ENCODE assay signal across 8 mouse cellular contexts in the genomic region with DNA sequence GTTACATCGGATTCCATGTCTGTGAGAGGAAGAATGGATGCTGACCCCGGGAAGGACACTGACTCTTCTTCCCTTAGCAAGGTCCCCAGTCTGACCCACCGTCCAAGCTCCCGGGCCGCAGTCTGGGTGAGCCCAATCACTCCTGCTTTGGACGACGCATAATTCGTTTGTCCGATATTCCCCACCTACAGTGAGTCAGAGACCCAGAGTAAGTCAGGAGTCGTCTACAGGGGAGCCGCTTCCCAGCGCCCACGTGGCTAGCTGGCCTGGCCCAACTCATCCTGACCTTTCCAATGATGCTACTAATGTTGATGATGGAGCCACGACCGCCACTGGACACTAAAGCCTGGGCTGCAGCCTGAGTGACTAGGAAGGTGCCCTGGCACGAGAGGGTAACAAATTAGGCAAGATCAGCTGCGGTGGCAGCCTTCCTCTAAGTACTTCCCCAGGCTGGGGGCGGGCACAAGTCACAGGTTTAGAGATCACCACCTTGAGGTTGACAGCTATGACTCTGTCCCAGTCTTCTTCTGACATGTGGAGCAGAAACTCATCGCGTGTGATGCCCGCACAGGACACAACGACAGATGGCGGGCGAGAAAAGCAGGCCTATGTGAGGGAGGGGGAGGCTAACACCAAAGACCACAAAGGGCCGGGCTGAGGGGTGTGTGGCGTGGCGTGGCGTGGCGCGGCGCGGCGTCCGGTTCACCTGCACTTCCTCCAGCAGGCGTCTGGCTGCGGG. TPM values are rescaled to one million over a fixed set of nuclear protein-coding genes. Genes with fewer than 3 reads are reported as not detected.
DNase-seq lines count a peak whose midpoint lies in the region; ATAC-seq and TF ChIP-seq lines count a peak whose summit lies in the region.

No protein-coding gene starts in this region.

- no peaks in the 10 kb centered on the region for H3K9me3 ChIP-seq in ES-E14 (ENCODE audit: control insufficient read depth, insufficient read depth, low read depth, low read length)
- H3K9me3 ChIP-seq in intestine, embryonic 15.5 days: no peaks in the 10 kb centered on the region
- H3K9me3 ChIP-seq in lung, postnatal 0 days (ENCODE audit: low read length): no peaks in the 10 kb centered on the region

- peak overlapping the region; percentile 78 to 90 for H3K4me3 ChIP-seq in ES-E14 (ENCODE audit: insufficient read depth in 1 of 2, low read depth in 1 of 2, low read length in 2 of 2, poor library complexity in 1 of 2, severe bottlenecking in 1 of 2)
- H3K4me3 ChIP-seq in embryonic fibroblast, embryonic 13.5 days (ENCODE audit: insufficient read depth, low read length): peak overlapping the region; percentile 53
- peak overlapping the region; percentile 57 for H3K4me3 ChIP-seq in intestine, embryonic 15.5 days (replicated peaks)
- peak overlapping the region; percentile 67 for H3K4me3 ChIP-seq in lung, postnatal 0 days (ENCODE audit: low read depth, low read length)

- no peak for TF ChIP-seq EP300 in lung, postnatal 0 days (IDR thresholded peaks at IDR 0.05)

- peak; percentile 31 for DNase-seq in frontal cortex, postnatal 10 days (ENCODE audit: low spot score in 2 of 2)
- no peak for DNase-seq in frontal cortex, postnatal 25 days (ENCODE audit: low spot score in 2 of 2)
- DNase-seq in ES-E14 (ENCODE audit: low read depth, low spot score): no peak
- peak; percentile 65 for DNase-seq in lung, postnatal 0 days (ENCODE audit: low spot score)
- peak; percentile 42 for DNase-seq in retina, embryonic 14.5 days (ENCODE audit: low spot score)
- no peak for DNase-seq in urinary bladder, postnatal 10 days (ENCODE audit: low spot score)

- H3K36me3 ChIP-seq in ES-E14 (ENCODE audit: control insufficient read depth, insufficient read depth, low read length, poor library complexity, severe bottlenecking): peaks cover 26% of the 10 kb centered on the region
- 0 out of 2 replicates have a peak, but pooled peaks cover 9% of the 10 kb centered on the region for H3K36me3 ChIP-seq in intestine, embryonic 15.5 days
- peaks cover 13% of the 10 kb centered on the region for H3K36me3 ChIP-seq in lung, postnatal 0 days (ENCODE audit: insufficient read depth, low read length)

- in situ Hi-C loops in ES-E14 (cut with MboI; ENCODE audit: low sequenced_read_pairs in 2 of 2, unreplicated experiment in 2 of 2): no loop called here

- H3K9ac ChIP-seq in ES-E14 (ENCODE audit: insufficient read depth, low read depth, low read length, poor library complexity, severe bottlenecking): peak overlapping the region; percentile 65
- peak overlapping the region; percentile 67 for H3K9ac ChIP-seq in intestine, embryonic 15.5 days
- peak overlapping the region; percentile 29; the same call in 1 of the 2 replicates for H3K9ac ChIP-seq in lung, postnatal 0 days (replicated peaks; ENCODE audit: low read depth)

- no peak overlapping the region for H3K27ac ChIP-seq in ES-E14 (ENCODE audit: insufficient read depth, low read depth, low read length, poor library complexity, severe bottlenecking)
- peak overlapping the region; percentile 32 for H3K27ac ChIP-seq in embryonic fibroblast, embryonic 13.5 days (ENCODE audit: insufficient read depth, low read length)
- peak overlapping the region; percentile 79 for H3K27ac ChIP-seq in intestine, embryonic 15.5 days
- peak overlapping the region; percentile 71 for H3K27ac ChIP-seq in lung, postnatal 0 days (ENCODE audit: low read length)

- H3K4me1 ChIP-seq in ES-E14 (ENCODE audit: control insufficient read depth in 2 of 2, insufficient read depth in 2 of 2, low read length in 2 of 2, poor library complexity in 1 of 2): peaks cover 7 to 35% of the 10 kb centered on the region in 2 experiments
- peaks cover 20% of the 10 kb centered on the region; the same call in 1 of the 2 replicates for H3K4me1 ChIP-seq in embryonic fibroblast, embryonic 13.5 days (ENCODE audit: control insufficient read depth, insufficient read depth, low read length)
- peaks cover 57% of the 10 kb centered on the region for H3K4me1 ChIP-seq in intestine, embryonic 15.5 days (replicated peaks)
- H3K4me1 ChIP-seq in lung, postnatal 0 days (ENCODE audit: insufficient read depth, low read depth, low read length): peaks cover 27% of the 10 kb centered on the region

- no peaks in the 10 kb centered on the region for H3K27me3 ChIP-seq in intestine, embryonic 15.5 days (replicated peaks)
- no peaks in the 10 kb centered on the region for H3K27me3 ChIP-seq in lung, postnatal 0 days (replicated peaks; ENCODE audit: insufficient read depth, low read length)

- TF ChIP-seq CTCF in embryonic fibroblast, embryonic 13.5 days (IDR thresholded peaks at IDR 0.05; ENCODE audit: borderline replicate concordance, insufficient read depth, low read length): no peak
- no peak for TF ChIP-seq CTCF in lung, postnatal 0 days (IDR thresholded peaks at IDR 0.05)

- 11% methylated on average over 36 of the region's 36 CpGs for WGBS in intestine, embryonic 15.5 days
- 13% methylated on average over 34 of the region's 36 CpGs for WGBS in lung, postnatal 0 days

- peak; percentile 40 for TF ChIP-seq POLR2A in embryonic fibroblast, embryonic 13.5 days (IDR thresholded peaks at IDR 0.05; ENCODE audit: low read depth, low read length)

- no peak for ATAC-seq in intestine, embryonic 15.5 days
- no peak for ATAC-seq in lung, postnatal 0 days

- peak overlapping the region; percentile 94 for H3K4me2 ChIP-seq in intestine, embryonic 15.5 days (replicated peaks)
- H3K4me2 ChIP-seq in lung, postnatal 0 days (replicated peaks; ENCODE audit: low read depth, low read length): peak overlapping the region; percentile 98

TF ChIP-seq in ES-E14, 5 proteins besides CTCF, POLR2A, EP300 and RAD21:
- no peak for TF ChIP-seq HCFC1 (IDR thresholded peaks at IDR 0.05; ENCODE audit: borderline replicate concordance, insufficient read depth, low read length)
- TF ChIP-seq CHD2 (IDR thresholded peaks at IDR 0.05; ENCODE audit: low read depth, low read length): no peak
- TF ChIP-seq MAFK (IDR thresholded peaks at IDR 0.05; ENCODE audit: insufficient read depth, low read depth, low read length): no peak
- TF ChIP-seq ZNF384 (IDR thresholded peaks at IDR 0.05; ENCODE audit: low read depth, low read length): no peak
- TF ChIP-seq ZC3H11A (IDR thresholded peaks at IDR 0.05; ENCODE audit: borderline replicate concordance, low read depth, low read length): no peak

RNA-seq across cellular contexts. Expression of gene H2-Ke6, which starts 0.8 kb away (rescaled TPM):
- total RNA-seq in ES-E14 (2012; rRNA removed): 15.5 and 27.7 TPM in 2 replicates
- 16.7 and 16.9 TPM in 2 replicates for polyA plus RNA-seq in embryonic fibroblast, embryonic 13.5 days (2011; ENCODE audit: insufficient read length, low read depth, missing spikeins)
- polyA plus RNA-seq in intestine, embryonic 15.5 days (2015; fragmentation: Nextera tagmentation; extraction: Ambion mirVana): 51.5 and 60.9 TPM in 2 replicates
- polyA plus RNA-seq in lung, postnatal 0 days (2015; fragmentation: Nextera tagmentation; extraction: Ambion mirVana): 57.9 and 59.8 TPM in 2 replicates

RNA-seq across cellular contexts. Expression of gene Ring1, which starts 2.6 kb away (rescaled TPM):
- 5.6 and 8.9 TPM in 2 replicates for total RNA-seq in ES-E14 (2012; rRNA removed)
- 12.2 and 13.8 TPM in 2 replicates for polyA plus RNA-seq in embryonic fibroblast, embryonic 13.5 days (2011; ENCODE audit: insufficient read length, low read depth, missing spikeins)
- 16.8 and 18.2 TPM in 2 replicates for polyA plus RNA-seq in intestine, embryonic 15.5 days (2015; fragmentation: Nextera tagmentation; extraction: Ambion mirVana)
- polyA plus RNA-seq in lung, postnatal 0 days (2015; fragmentation: Nextera tagmentation; extraction: Ambion mirVana): 18.8 and 19.1 TPM in 2 replicates

RNA-seq across cellular contexts. Expression of gene Slc39a7, which starts 4.4 kb away (rescaled TPM):
- 253 and 394 TPM in 2 replicates for total RNA-seq in ES-E14 (2012; rRNA removed)
- polyA plus RNA-seq in embryonic fibroblast, embryonic 13.5 days (2011; ENCODE audit: insufficient read length, low read depth, missing spikeins): 181 and 191 TPM in 2 replicates
- polyA plus RNA-seq in intestine, embryonic 15.5 days (2015; fragmentation: Nextera tagmentation; extraction: Ambion mirVana): 151 and 172 TPM in 2 replicates
- 130 and 131 TPM in 2 replicates for polyA plus RNA-seq in lung, postnatal 0 days (2015; fragmentation: Nextera tagmentation; extraction: Ambion mirVana)

RNA-seq across cellular contexts. Expression of gene Rxrb, which starts 4.5 kb away (rescaled TPM):
- total RNA-seq in ES-E14 (2012; rRNA removed): 52.4 and 79.2 TPM in 2 replicates
- 24.8 and 26.1 TPM in 2 replicates for polyA plus RNA-seq in embryonic fibroblast, embryonic 13.5 days (2011; ENCODE audit: insufficient read length, low read depth, missing spikeins)
- 41.8 and 45.0 TPM in 2 replicates for polyA plus RNA-seq in intestine, embryonic 15.5 days (2015; fragmentation: Nextera tagmentation; extraction: Ambion mirVana)
- 35.0 and 35.7 TPM in 2 replicates for polyA plus RNA-seq in lung, postnatal 0 days (2015; fragmentation: Nextera tagmentation; extraction: Ambion mirVana)

RNA-seq across cellular contexts. Expression of gene Col11a2, which starts 12.2 kb away (rescaled TPM):
- 1.3 and 1.4 TPM in 2 replicates for total RNA-seq in ES-E14 (2012; rRNA removed)
- polyA plus RNA-seq in embryonic fibroblast, embryonic 13.5 days (2011; ENCODE audit: insufficient read length, low read depth, missing spikeins): 0.37 and 0.45 TPM in 2 replicates
- 0.90 and 1.0 TPM in 2 replicates for polyA plus RNA-seq in intestine, embryonic 15.5 days (2015; fragmentation: Nextera tagmentation; extraction: Ambion mirVana)
- polyA plus RNA-seq in lung, postnatal 0 days (2015; fragmentation: Nextera tagmentation; extraction: Ambion mirVana): 0.25 and 0.44 TPM in 2 replicates

Comparison
In these comparisons a context has a peak if more than half of its experiments do, and no peak if none do; other contexts are left out.
1. DNase-seq: peak in frontal cortex, postnatal 10 days (2 of 2), lung, postnatal 0 days (single experiment) and retina, embryonic 14.5 days (single experiment); none in frontal cortex, postnatal 25 days (0 of 2), ES-E14 (single experiment) and urinary bladder, postnatal 10 days (single experiment).
2. Peak in every context shown above with its lines, with median percentiles within 50 percentile points of each other: H3K4me3 ChIP-seq and H3K9ac ChIP-seq.